Mouse (Mus musculus): ENCODE results near the gene 2310009B15Rik.

GRCm38 (mm10) chr1:138848026-138848425, 8.6 kb downstream of the 2310009B15Rik start:
- TF ChIP-seq CTCF (IDR thresholded peaks at IDR 0.05; ENCODE audit: insufficient read depth, low read depth, low read length) (no peak), POLR2A (IDR thresholded peaks at IDR 0.05; ENCODE audit: insufficient read depth, low read depth, low read length) (no peak)

Measured in olfactory bulb, adult 2 months (tissue).